Mouse (Mus musculus): ENCODE results near the gene Mrc2. TPM values are rescaled to one million over a fixed set of nuclear protein-coding genes. Genes with fewer than 3 reads are reported as not detected.

Mrc2 gene
- polyA plus RNA-seq, 1 experiment from 2014 or later, result 14.3 TPM

GRCm38 (mm10) chr11:105338596-105339390 is 46.4 kb downstream of the Mrc2 start:
- peaks cover 31% of the 10 kb centered on the region for H3K36me3 ChIP-seq
- 75% methylated on average over 12 of the region's 12 CpGs for WGBS

GRCm38 (mm10) chr11:105345284-105345683 is 52.8 kb downstream of the Mrc2 start:
- 73% methylated on average over 2 of the region's 2 CpGs for WGBS
- Histone ChIP-seq H3K36me3 (peaks cover 62% of the 10 kb centered on the region), H3K27me3 (ENCODE audit: insufficient read depth, poor library complexity, severe bottlenecking) (no peaks in the 10 kb centered on the region), H3K27ac (no peak overlapping the region), H3K4me3 (no peak overlapping the region), H3K9me3 (no peaks in the 10 kb centered on the region), H3K4me1 (peaks cover 16% of the 10 kb centered on the region)
- no peak for DNase-seq (ENCODE audit: low spot score)

More at GRCm38 (mm10) chr11:105338596-105339390, 46.4 kb downstream of the Mrc2 start:
- no peak overlapping the region for H3K27ac ChIP-seq
- DNase-seq (ENCODE audit: low spot score), result no peak
- peaks cover 14% of the 10 kb centered on the region for H3K4me1 ChIP-seq
- H3K9me3 ChIP-seq, result no peaks in the 10 kb centered on the region
- no peaks in the 10 kb centered on the region for H3K27me3 ChIP-seq (ENCODE audit: insufficient read depth, poor library complexity, severe bottlenecking)
- H3K4me3 ChIP-seq, result no peak overlapping the region

- Histone ChIP-seq H3K4me3 (no peak overlapping the region), H3K27me3 (ENCODE audit: insufficient read depth, poor library complexity, severe bottlenecking) (no peaks in the 10 kb centered on the region), H3K9me3 (no peaks in the 10 kb centered on the region), H3K36me3 (peaks cover 48% of the 10 kb centered on the region), H3K27ac (peak overlapping the region; percentile 68; the same call in 1 of the 2 replicates), H3K4me1 (peaks cover 26% of the 10 kb centered on the region)
- peak; percentile 94 for DNase-seq (ENCODE audit: low spot score)
- 58% methylated on average over 28 of the region's 28 CpGs for WGBS
Measured at GRCm38 (mm10) chr11:105347162-105348161, 55.0 kb downstream of the Mrc2 start.

- Histone ChIP-seq H3K27me3 (ENCODE audit: insufficient read depth, poor library complexity, severe bottlenecking) (no peaks in the 10 kb centered on the region), H3K9me3 (no peaks in the 10 kb centered on the region), H3K27ac (peak overlapping the region; percentile 59; the same call in 1 of the 2 replicates), H3K36me3 (peaks cover 48% of the 10 kb centered on the region), H3K4me1 (peaks cover 37% of the 10 kb centered on the region), H3K4me3 (no peak overlapping the region)
- WGBS, result 95% methylated on average over 9 of the region's 9 CpGs
- no peak for DNase-seq (ENCODE audit: low spot score)
Measured at GRCm38 (mm10) chr11:105348495-105348982, 56.1 kb downstream of the Mrc2 start.

- peak; percentile 83 for DNase-seq (ENCODE audit: low spot score)
- no peak overlapping the region for H3K4me3 ChIP-seq
- H3K27ac ChIP-seq, result peak overlapping the region; percentile 26; the same call in 1 of the 2 replicates
- WGBS, result 80% methylated on average over 19 of the region's 19 CpGs
- peaks cover 47% of the 10 kb centered on the region for H3K4me1 ChIP-seq
- peaks cover 45% of the 10 kb centered on the region for H3K36me3 ChIP-seq
- H3K9me3 ChIP-seq, result no peaks in the 10 kb centered on the region
- H3K27me3 ChIP-seq (ENCODE audit: insufficient read depth, poor library complexity, severe bottlenecking), result no peaks in the 10 kb centered on the region
Measured at GRCm38 (mm10) chr11:105349780-105350324, 57.4 kb downstream of the Mrc2 start.

GRCm38 (mm10) chr11:105350643-105351042 is 58.2 kb downstream of the Mrc2 start:
- WGBS, result 82% methylated on average over 7 of the region's 7 CpGs

GRCm38 (mm10) chr11:105352152-105352551 is 59.7 kb downstream of the Mrc2 start:
- H3K27ac ChIP-seq, result peak overlapping the region; percentile 73; the same call in 1 of the 2 replicates
- peaks cover 32% of the 10 kb centered on the region for H3K36me3 ChIP-seq
- H3K9me3 ChIP-seq, result no peaks in the 10 kb centered on the region
- no peak overlapping the region for H3K4me3 ChIP-seq
- peaks cover 59% of the 10 kb centered on the region for H3K4me1 ChIP-seq
- H3K27me3 ChIP-seq (ENCODE audit: insufficient read depth, poor library complexity, severe bottlenecking), result no peaks in the 10 kb centered on the region
- WGBS, result 64% methylated on average over 8 of the region's 8 CpGs
- no peak for DNase-seq (ENCODE audit: low spot score)

More at GRCm38 (mm10) chr11:105350643-105351042, 58.2 kb downstream of the Mrc2 start:
- no peak for DNase-seq (ENCODE audit: low spot score)
- Histone ChIP-seq H3K27me3 (ENCODE audit: insufficient read depth, poor library complexity, severe bottlenecking) (no peaks in the 10 kb centered on the region), H3K27ac (peak overlapping the region; percentile 26; the same call in 1 of the 2 replicates), H3K9me3 (no peaks in the 10 kb centered on the region), H3K4me1 (peaks cover 50% of the 10 kb centered on the region), H3K36me3 (peaks cover 40% of the 10 kb centered on the region), H3K4me3 (no peak overlapping the region)

GRCm38 (mm10) chr11:105352954-105353890 is 60.8 kb downstream of the Mrc2 start:
- Histone ChIP-seq H3K27ac (peak overlapping the region; percentile 73), H3K4me3 (no peak overlapping the region), H3K27me3 (ENCODE audit: insufficient read depth, poor library complexity, severe bottlenecking) (no peaks in the 10 kb centered on the region), H3K9me3 (no peaks in the 10 kb centered on the region), H3K36me3 (peaks cover 21% of the 10 kb centered on the region), H3K4me1 (peaks cover 50% of the 10 kb centered on the region)
- 53% methylated on average over 9 of the region's 9 CpGs for WGBS
- DNase-seq (ENCODE audit: low spot score), result no peak

GRCm38 (mm10) chr11:105353891-105354280 is 61.4 kb downstream of the Mrc2 start:
- no peak overlapping the region for H3K4me3 ChIP-seq
- peaks cover 15% of the 10 kb centered on the region for H3K36me3 ChIP-seq
- H3K27ac ChIP-seq, result peak overlapping the region; percentile 73; the same call in 1 of the 2 replicates
- no peaks in the 10 kb centered on the region for H3K27me3 ChIP-seq (ENCODE audit: insufficient read depth, poor library complexity, severe bottlenecking)
- no peak for DNase-seq (ENCODE audit: low spot score)
- 86% methylated on average over 4 of the region's 4 CpGs for WGBS
- no peaks in the 10 kb centered on the region for H3K9me3 ChIP-seq
- peaks cover 50% of the 10 kb centered on the region for H3K4me1 ChIP-seq

GRCm38 (mm10) chr11:105356301-105356700 is 63.9 kb downstream of the Mrc2 start:
- no peak for DNase-seq (ENCODE audit: low spot score)
- H3K9me3 ChIP-seq, result no peaks in the 10 kb centered on the region
- peak overlapping the region; percentile 26; the same call in 1 of the 2 replicates for H3K27ac ChIP-seq
- H3K27me3 ChIP-seq (ENCODE audit: insufficient read depth, poor library complexity, severe bottlenecking), result peaks cover 6% of the 10 kb centered on the region; the same call in 1 of the 2 replicates
- peaks cover 55% of the 10 kb centered on the region for H3K4me1 ChIP-seq
- H3K36me3 ChIP-seq, result no peaks in the 10 kb centered on the region
- WGBS, result 54% methylated on average over 7 of the region's 7 CpGs
- no peak overlapping the region for H3K4me3 ChIP-seq

- H3K27me3 ChIP-seq (ENCODE audit: insufficient read depth, poor library complexity, severe bottlenecking), result peaks cover 6% of the 10 kb centered on the region; the same call in 1 of the 2 replicates
- H3K9me3 ChIP-seq, result no peaks in the 10 kb centered on the region
- peak overlapping the region; percentile 74 for H3K4me3 ChIP-seq
- no peak for DNase-seq (ENCODE audit: low spot score)
- peak overlapping the region; percentile 92 for H3K27ac ChIP-seq
- H3K4me1 ChIP-seq, result peaks cover 65% of the 10 kb centered on the region
- WGBS, result 75% methylated on average over 4 of the region's 4 CpGs
- no peaks in the 10 kb centered on the region for H3K36me3 ChIP-seq
Measured at GRCm38 (mm10) chr11:105362041-105362765, 69.8 kb downstream of the Mrc2 start.
